Mouse (Mus musculus) liver, embryonic 16.5 days (tissue): ENCODE measurements at regions not wholly inside any gene's neighbourhood (a gene's known extent, or its start where the extent isn't known, plus 50 kb on each side); places are given as distances from the start of the nearest gene placed in this dataset.

ENCODE experiments used
- ATAC-seq: fragments of 200-750 bp; cut with Nextera tagmentation; 2 replicates; pipeline ENCODE4 v1.8.0; 2017; ENCODE audit warnings: low read depth, mild to moderate bottlenecking, moderate number of reproducible peaks, moderate library complexity
- H3K27ac ChIP-seq: fragments of 300-500 bp; sonication (generic); 2 replicates; pipeline ENCODE4 v1.5.1; 2014; ENCODE audit warnings: mild to moderate bottlenecking, low read length
- H3K27me3 ChIP-seq: fragments of 300-500 bp; sonication (generic); 2 replicates; pipeline ENCODE4 v1.6.1; 2014; ENCODE audit warnings: low read depth, low read length, mixed read lengths; ENCODE audit not compliant: control insufficient read depth, insufficient read depth
- H3K36me3 ChIP-seq: fragments of 300-500 bp; sonication (generic); 2 replicates; pipeline ENCODE4 v1.6.1; 2014; ENCODE audit warnings: mild to moderate bottlenecking; ENCODE audit not compliant: control insufficient read depth, insufficient read depth
- H3K4me1 ChIP-seq: fragments of 300-500 bp; sonication (generic); 2 replicates; pipeline ENCODE4 v1.6.1; 2014; ENCODE audit warnings: low read depth, low read length, mixed read lengths; ENCODE audit not compliant: control insufficient read depth
- H3K4me2 ChIP-seq: fragments of 300-500 bp; sonication (generic); 2 replicates; pipeline ENCODE4 v1.6.1; 2014; ENCODE audit warnings: low read depth, low read length, mixed read lengths
- H3K4me3 ChIP-seq: fragments of 300-500 bp; sonication (generic); 2 replicates; pipeline ENCODE4 v1.5.1; 2014; ENCODE audit warnings: low read depth, mild to moderate bottlenecking, low read length
- H3K9ac ChIP-seq: fragments of 300-500 bp; sonication (generic); 2 replicates; pipeline ENCODE4 v1.6.1; 2014; ENCODE audit warnings: low read depth, low read length
- H3K9me3 ChIP-seq: fragments of 300-500 bp; sonication (generic); replicated peaks from 2 replicates; pipeline ENCODE4 v1.6.1; 2016; ENCODE audit warnings: low read length; ENCODE audit not compliant: control insufficient read depth
- WGBS: fragments of 180-500 bp; shearing (Covaris S2); extraction: QIAGEN DNeasy Blood & Tissue Kit; methylation state at CpG from one replicate; pipeline ENCODE4 v1.1.7; 2014; ENCODE audit not compliant: insufficient replicate concordance; 5-methylcytosine and 5-hydroxymethylcytosine counted together

GRCm38 (mm10) chr3:78668050-78668449 lies 618.3 kb downstream of the Rapgef2 start:
- Histone ChIP-seq H3K9me3 (no peaks in the 10 kb centered on the region), H3K4me3 (no peak overlapping the region), H3K27ac (no peak overlapping the region), H3K4me1 (no peaks in the 10 kb centered on the region), H3K9ac (no peak overlapping the region), H3K27me3 (no peaks in the 10 kb centered on the region), H3K4me2 (no peak overlapping the region), H3K36me3 (no peaks in the 10 kb centered on the region)
- ATAC-seq, result no peak

- no peak overlapping the region for H3K27ac ChIP-seq
- H3K4me3 ChIP-seq, result no peak overlapping the region
- no peaks in the 10 kb centered on the region for H3K9me3 ChIP-seq
- H3K36me3 ChIP-seq, result no peaks in the 10 kb centered on the region
- no peak overlapping the region for H3K9ac ChIP-seq
- no peaks in the 10 kb centered on the region for H3K27me3 ChIP-seq
- 46% methylated on average over 4 of the region's 4 CpGs for WGBS
- H3K4me1 ChIP-seq, result no peaks in the 10 kb centered on the region
- no peak for ATAC-seq
- no peak overlapping the region for H3K4me2 ChIP-seq
Measured at GRCm38 (mm10) chr3:78667374-78668023, 618.8 kb downstream of the Rapgef2 start.

- ATAC-seq, result no peak
- no peaks in the 10 kb centered on the region for H3K36me3 ChIP-seq
- no peaks in the 10 kb centered on the region for H3K9me3 ChIP-seq
- no peak overlapping the region for H3K4me2 ChIP-seq
- WGBS, result 63% methylated on average over 2 of the region's 2 CpGs
- H3K9ac ChIP-seq, result no peak overlapping the region
- no peak overlapping the region for H3K4me3 ChIP-seq
- H3K27me3 ChIP-seq, result no peaks in the 10 kb centered on the region
- H3K27ac ChIP-seq, result no peak overlapping the region
- no peaks in the 10 kb centered on the region for H3K4me1 ChIP-seq
Measured at GRCm38 (mm10) chr3:78648115-78648514, 638.2 kb downstream of the Rapgef2 start.

- H3K27me3 ChIP-seq, result no peaks in the 10 kb centered on the region
- no peak overlapping the region for H3K9ac ChIP-seq
- no peak overlapping the region for H3K27ac ChIP-seq
- no peaks in the 10 kb centered on the region; the same call in 1 of the 2 replicates for H3K9me3 ChIP-seq
- ATAC-seq, result no peak
- H3K4me3 ChIP-seq, result no peak overlapping the region
- no peaks in the 10 kb centered on the region for H3K4me1 ChIP-seq
- H3K36me3 ChIP-seq, result no peaks in the 10 kb centered on the region
- H3K4me2 ChIP-seq, result no peak overlapping the region
- 36% methylated on average over 4 of the region's 4 CpGs for WGBS
Measured at GRCm38 (mm10) chr3:78635386-78635785, 650.9 kb downstream of the Rapgef2 start.

GRCm38 (mm10) chr3:78618900-78619299 lies 667.4 kb downstream of the Rapgef2 start:
- no peak overlapping the region for H3K4me2 ChIP-seq
- H3K27me3 ChIP-seq, result no peaks in the 10 kb centered on the region
- no peaks in the 10 kb centered on the region for H3K9me3 ChIP-seq
- H3K4me3 ChIP-seq, result no peak overlapping the region
- ATAC-seq, result no peak
- WGBS, result 19% methylated on average over 3 of the region's 3 CpGs
- H3K9ac ChIP-seq, result no peak overlapping the region
- H3K27ac ChIP-seq, result no peak overlapping the region
- no peaks in the 10 kb centered on the region for H3K4me1 ChIP-seq
- H3K36me3 ChIP-seq, result no peaks in the 10 kb centered on the region

GRCm38 (mm10) chr3:78594718-78595236 lies 691.5 kb downstream of the Rapgef2 start:
- WGBS, result 27% methylated on average over 6 of the region's 6 CpGs
- Histone ChIP-seq H3K4me2 (no peak overlapping the region), H3K27me3 (no peaks in the 10 kb centered on the region), H3K9ac (no peak overlapping the region), H3K27ac (no peak overlapping the region), H3K36me3 (no peaks in the 10 kb centered on the region), H3K4me1 (no peaks in the 10 kb centered on the region), H3K4me3 (no peak overlapping the region), H3K9me3 (no peaks in the 10 kb centered on the region)
- no peak for ATAC-seq

- ATAC-seq, result no peak
- Histone ChIP-seq H3K27ac (no peak overlapping the region), H3K36me3 (no peaks in the 10 kb centered on the region), H3K4me1 (no peaks in the 10 kb centered on the region), H3K27me3 (no peaks in the 10 kb centered on the region), H3K9ac (no peak overlapping the region), H3K9me3 (no peaks in the 10 kb centered on the region), H3K4me2 (no peak overlapping the region), H3K4me3 (no peak overlapping the region)
- WGBS, result 77% methylated on average over 11 of the region's 11 CpGs
Measured at GRCm38 (mm10) chr3:78594305-78594704, 692.0 kb downstream of the Rapgef2 start.

- no peaks in the 10 kb centered on the region for H3K27me3 ChIP-seq
- H3K9me3 ChIP-seq, result no peaks in the 10 kb centered on the region
- no peak overlapping the region for H3K27ac ChIP-seq
- H3K4me3 ChIP-seq, result no peak overlapping the region
- H3K9ac ChIP-seq, result no peak overlapping the region
- no peaks in the 10 kb centered on the region for H3K4me1 ChIP-seq
- no peak for ATAC-seq
- 52% methylated on average over 1 of the region's 1 CpGs for WGBS
- H3K36me3 ChIP-seq, result no peaks in the 10 kb centered on the region
- H3K4me2 ChIP-seq, result no peak overlapping the region
Measured at GRCm38 (mm10) chr3:78586639-78587038, 699.7 kb downstream of the Rapgef2 start.

GRCm38 (mm10) chr3:78581868-78582267 lies 704.4 kb downstream of the Rapgef2 start:
- no peaks in the 10 kb centered on the region for H3K36me3 ChIP-seq

More at GRCm38 (mm10) chr3:78581868-78582267, 704.4 kb downstream of the Rapgef2 start:
- Histone ChIP-seq H3K4me3 (no peak overlapping the region), H3K27me3 (no peaks in the 10 kb centered on the region), H3K4me2 (no peak overlapping the region), H3K9ac (no peak overlapping the region), H3K27ac (no peak overlapping the region), H3K4me1 (no peaks in the 10 kb centered on the region), H3K9me3 (no peaks in the 10 kb centered on the region)
- ATAC-seq, result no peak
- WGBS, result 29% methylated on average over 1 of the region's 1 CpGs
